31 mouse cellular contexts compared by ENCODE assay signal in genomic region chr17:14874656-14875204, GRCm38 (mm10).
DNase-seq lines count a peak whose midpoint lies in the region; ATAC-seq and TF ChIP-seq lines count a peak whose summit lies in the region.
"Had no signal": no experiment of that assay in that cellular context is flagged by ENCODE, and none has a peak within 500 bp of the region (broad histone marks: within the 10 kb centered on the region; RNA-seq: fewer than 3 reads in every experiment).

No protein-coding gene starts in this region.

- H3K27ac ChIP-seq in lung, embryonic 14.5 days (ENCODE audit: low read depth) = no peak overlapping the region
- no peak overlapping the region for H3K27ac ChIP-seq in lung, postnatal 0 days (ENCODE audit: low read length)
- H3K27ac ChIP-seq in cerebellum, adult 2 months (ENCODE audit: insufficient read depth, low read length) = no peak overlapping the region
- H3K27ac ChIP-seq: embryonic facial prominence, embryonic 10.5 days; embryonic facial prominence, embryonic 15.5 days; forebrain, embryonic 12.5 days; hindbrain, embryonic 12.5 days; hindbrain, postnatal 0 days; intestine, embryonic 15.5 days; layer of hippocampus, adult 2 months; liver, embryonic 12.5 days had no signal

- no peak overlapping the region for H3K4me2 ChIP-seq in lung, embryonic 14.5 days
- no peak overlapping the region for H3K4me2 ChIP-seq in lung, postnatal 0 days (replicated peaks; ENCODE audit: low read depth, low read length)
- H3K4me2 ChIP-seq: embryonic facial prominence, embryonic 15.5 days; forebrain, embryonic 12.5 days; heart, embryonic 11.5 days; hindbrain, embryonic 12.5 days; intestine, embryonic 15.5 days; liver, embryonic 12.5 days had no signal

- TF ChIP-seq CTCF in lung, embryonic 14.5 days (IDR thresholded peaks at IDR 0.05; ENCODE audit: low read depth) = no peak
- no peak for TF ChIP-seq CTCF in lung, adult 2 months (IDR thresholded peaks at IDR 0.05; ENCODE audit: insufficient read depth, low read length)
- no peak for TF ChIP-seq CTCF in lung, postnatal 0 days (IDR thresholded peaks at IDR 0.05)
- no peak for TF ChIP-seq CTCF in cerebellum, adult 2 months (IDR thresholded peaks at IDR 0.05; ENCODE audit: borderline replicate concordance, insufficient read depth, low read depth, low read length)

- H3K9ac ChIP-seq in lung, embryonic 14.5 days = no peak overlapping the region
- no peak overlapping the region for H3K9ac ChIP-seq in lung, postnatal 0 days (replicated peaks; ENCODE audit: low read depth)
- H3K9ac ChIP-seq: embryonic facial prominence, embryonic 15.5 days; forebrain, embryonic 12.5 days; hindbrain, embryonic 12.5 days; intestine, embryonic 15.5 days; liver, embryonic 12.5 days had no signal

- no peaks in the 10 kb centered on the region for H3K4me1 ChIP-seq in lung, embryonic 14.5 days (ENCODE audit: insufficient read depth)
- H3K4me1 ChIP-seq in lung, adult 2 months (ENCODE audit: control insufficient read depth, insufficient read depth, low read length) = peaks cover 4% of the 10 kb centered on the region
- no peaks in the 10 kb centered on the region for H3K4me1 ChIP-seq in lung, postnatal 0 days (ENCODE audit: insufficient read depth, low read depth, low read length)
- H3K4me1 ChIP-seq in cerebellum, adult 2 months (ENCODE audit: control insufficient read depth, insufficient read depth, low read length) = no peaks in the 10 kb centered on the region
- H3K4me1 ChIP-seq: embryonic facial prominence, embryonic 10.5 days; embryonic facial prominence, embryonic 15.5 days; forebrain, embryonic 12.5 days; hindbrain, embryonic 12.5 days; intestine, embryonic 15.5 days; liver, embryonic 12.5 days; megakaryocyte, embryonic 14.5 days had no signal

- ATAC-seq in lung, embryonic 14.5 days (ENCODE audit: insufficient read depth) = peak; percentile 41; the same call in 1 of the 2 replicates
- ATAC-seq in lung, postnatal 0 days = peak; percentile 95
- ATAC-seq: hindbrain, postnatal 0 days; intestine, embryonic 15.5 days; liver, embryonic 12.5 days; Patski had no signal

- peak; percentile 43 for DNase-seq in lung, embryonic 14.5 days
- DNase-seq in lung, adult 2 months = no peak
- peak; percentile 33 for DNase-seq in 3T3-L1 (ENCODE audit: low read depth, low spot score)
- peak; percentile 83 for DNase-seq in lung, postnatal 0 days (ENCODE audit: low spot score)
- peak; percentile 23 to 59 for DNase-seq in lung, postnatal 4 days
- no peak for DNase-seq in layer of hippocampus, adult 8-10 months (ENCODE audit: low spot score in 2 of 2)
- DNase-seq in thymus, adult 18-20 months = no peak
- no peak for DNase-seq in cerebellum, adult 2 months
- DNase-seq: adrenal gland, postnatal 14 days; cerebellum, adult 11-12 months; cerebellum, postnatal 10 days; gastrocnemius, postnatal 14 days; heart, adult 11 months; heart, postnatal 36 days; kidney, adult 2 months; kidney, postnatal 36 days; left cerebral cortex, postnatal 4 days; midbrain, embryonic 14.5 days; right cerebral cortex, postnatal 25 days; thymus, postnatal 4 days had no signal

- 54% methylated on average over 2 of the region's 2 CpGs for WGBS in lung, embryonic 14.5 days
- WGBS in lung, adult 2 months = 57% methylated on average over 2 of the region's 2 CpGs
- WGBS in lung, postnatal 0 days = 57% methylated on average over 2 of the region's 2 CpGs
- 38% methylated on average over 2 of the region's 2 CpGs for WGBS in cerebellum, adult 2 months

- peak; percentile 95 for TF ChIP-seq EP300 in lung, postnatal 0 days (IDR thresholded peaks at IDR 0.05)

- no peak for TF ChIP-seq POLR2A in lung, adult 2 months (IDR thresholded peaks at IDR 0.05; ENCODE audit: borderline replicate concordance, extremely low read depth, low read depth, low read length)
- no peak for TF ChIP-seq POLR2A in cerebellum, adult 2 months (IDR thresholded peaks at IDR 0.05; ENCODE audit: borderline replicate concordance, insufficient read depth, low read length)

- H3K36me3 ChIP-seq in lung, embryonic 14.5 days (ENCODE audit: insufficient read depth) = no peaks in the 10 kb centered on the region
- no peaks in the 10 kb centered on the region for H3K36me3 ChIP-seq in lung, postnatal 0 days (ENCODE audit: insufficient read depth, low read length)
- H3K36me3 ChIP-seq: embryonic facial prominence, embryonic 10.5 days; embryonic facial prominence, embryonic 15.5 days; forebrain, embryonic 12.5 days; hindbrain, embryonic 12.5 days; intestine, embryonic 15.5 days; liver, embryonic 12.5 days had no signal

- H3K4me3 ChIP-seq in lung, embryonic 14.5 days (ENCODE audit: low read depth, low read length) = no peak overlapping the region
- H3K4me3 ChIP-seq in lung, adult 2 months (replicated peaks; ENCODE audit: extremely low read depth, low read depth, low read length) = no peak overlapping the region
- no peak overlapping the region for H3K4me3 ChIP-seq in lung, postnatal 0 days (ENCODE audit: low read depth, low read length)
- no peak overlapping the region for H3K4me3 ChIP-seq in cerebellum, adult 2 months (replicated peaks; ENCODE audit: insufficient read depth, low read depth, low read length)
- H3K4me3 ChIP-seq: embryonic facial prominence, embryonic 10.5 days; embryonic facial prominence, embryonic 15.5 days; forebrain, embryonic 12.5 days; hindbrain, embryonic 12.5 days; intestine, embryonic 15.5 days; layer of hippocampus, adult 2 months; liver, embryonic 12.5 days; megakaryocyte, embryonic 14.5 days had no signal

- no peaks in the 10 kb centered on the region for H3K27me3 ChIP-seq in lung, embryonic 14.5 days (ENCODE audit: insufficient read depth, low read length)
- H3K27me3 ChIP-seq in lung, postnatal 0 days (replicated peaks; ENCODE audit: insufficient read depth, low read length) = no peaks in the 10 kb centered on the region
- H3K27me3 ChIP-seq in cerebellum, adult 2 months (ENCODE audit: control insufficient read depth, insufficient read depth, low read length) = no peaks in the 10 kb centered on the region
- H3K27me3 ChIP-seq: embryonic facial prominence, embryonic 15.5 days; forebrain, embryonic 12.5 days; hindbrain, embryonic 12.5 days; intestine, embryonic 15.5 days; liver, embryonic 12.5 days; megakaryocyte, embryonic 14.5 days had no signal

- H3K9me3 ChIP-seq in lung, embryonic 14.5 days (ENCODE audit: low read depth, low read length) = no peaks in the 10 kb centered on the region
- no peaks in the 10 kb centered on the region for H3K9me3 ChIP-seq in lung, postnatal 0 days (ENCODE audit: low read length)
- H3K9me3 ChIP-seq: embryonic facial prominence, embryonic 10.5 days; embryonic facial prominence, embryonic 15.5 days; forebrain, embryonic 12.5 days; hindbrain, embryonic 12.5 days; intestine, embryonic 15.5 days; liver, embryonic 12.5 days had no signal

Comparison
In these comparisons a context has a peak if more than half of its experiments do, and no peak if none do; other contexts are left out.
1. DNase-seq: peak in lung, embryonic 14.5 days (single experiment), 3T3-L1 (single experiment), lung, postnatal 0 days (single experiment) and lung, postnatal 4 days (2 of 2); none in lung, adult 2 months (single experiment), layer of hippocampus, adult 8-10 months (0 of 2), thymus, adult 18-20 months (0 of 2) and cerebellum, adult 2 months (0 of 2).